Mouse (Mus musculus): ENCODE measurements around the gene Tnfaip8l3.
"Not testable (repeated sequence)": the region's sequence is repeated elsewhere in the genome, so short reads cannot be mapped to it uniquely, and the experiment has no call there.

Tnfaip8l3 gene

GRCm38 (mm10) chr9:54068032-54068649, at the start of gene Tnfaip8l3:
Gene Tnfaip8l3 (minus strand): TSS chr9:54068388.
- DNase-seq (ENCODE audit: low read depth): no peak

- DNase-seq (ENCODE audit: low read depth): peak; percentile 12
Measured at GRCm38 (mm10) chr9:54112726-54113125, 44.5 kb upstream of the Tnfaip8l3 start.

- DNase-seq (ENCODE audit: low read depth): no peak
Measured at GRCm38 (mm10) chr9:54098636-54099035, 30.4 kb upstream of the Tnfaip8l3 start.

- DNase-seq (ENCODE audit: low read depth): no peak
Measured at GRCm38 (mm10) chr9:54097091-54097490, 28.9 kb upstream of the Tnfaip8l3 start.

GRCm38 (mm10) chr9:54084245-54084644, 16.1 kb upstream of the Tnfaip8l3 start:
- no peak for DNase-seq (ENCODE audit: low read depth)

GRCm38 (mm10) chr9:54077740-54078139, 9.6 kb upstream of the Tnfaip8l3 start:
- DNase-seq (ENCODE audit: low read depth): no peak

- no peak for DNase-seq (ENCODE audit: low read depth)
Measured at GRCm38 (mm10) chr9:54074901-54075300, 6.7 kb upstream of the Tnfaip8l3 start.

GRCm38 (mm10) chr9:54073688-54074087, 5.5 kb upstream of the Tnfaip8l3 start:
- no peak for DNase-seq (ENCODE audit: low read depth)

- no peak for DNase-seq (ENCODE audit: low read depth)
Measured at GRCm38 (mm10) chr9:54071474-54072095, 3.4 kb upstream of the Tnfaip8l3 start.

- DNase-seq (ENCODE audit: low read depth): peak; percentile 1
Measured at GRCm38 (mm10) chr9:54069204-54069603, 1.0 kb upstream of the Tnfaip8l3 start.

GRCm38 (mm10) chr9:54068777-54069176, 589 bp upstream of the Tnfaip8l3 start:
- DNase-seq (ENCODE audit: low read depth): peak; percentile 26

- DNase-seq (ENCODE audit: low read depth): no peak
Measured at GRCm38 (mm10) chr9:54067642-54068031, 551 bp downstream of the Tnfaip8l3 start.

- DNase-seq (ENCODE audit: low read depth): no peak
Measured at GRCm38 (mm10) chr9:54064836-54065235, 3.4 kb downstream of the Tnfaip8l3 start.

- no peak for DNase-seq (ENCODE audit: low read depth)
Measured at GRCm38 (mm10) chr9:54063655-54064054, 4.5 kb downstream of the Tnfaip8l3 start.

- DNase-seq (ENCODE audit: low read depth): no peak
Measured at GRCm38 (mm10) chr9:54061666-54062065, 6.5 kb downstream of the Tnfaip8l3 start.

- DNase-seq (ENCODE audit: low read depth): no peak
Measured at GRCm38 (mm10) chr9:54051298-54052068, 16.7 kb downstream of the Tnfaip8l3 start.

- no peak for DNase-seq (ENCODE audit: low read depth)
Measured at GRCm38 (mm10) chr9:54048978-54049377, 19.2 kb downstream of the Tnfaip8l3 start.

GRCm38 (mm10) chr9:54043067-54043466, 25.1 kb downstream of the Tnfaip8l3 start:
- no peak for DNase-seq (ENCODE audit: low read depth)

- no peak for DNase-seq (ENCODE audit: low read depth)
Measured at GRCm38 (mm10) chr9:54037717-54038116, 30.5 kb downstream of the Tnfaip8l3 start.

- no peak for DNase-seq (ENCODE audit: low read depth)
Measured at GRCm38 (mm10) chr9:54034691-54035090, 33.5 kb downstream of the Tnfaip8l3 start.

- no peak for DNase-seq (ENCODE audit: low read depth)
Measured at GRCm38 (mm10) chr9:54022795-54023194, 45.4 kb downstream of the Tnfaip8l3 start.

GRCm38 (mm10) chr9:53994528-53994927, 73.7 kb downstream of the Tnfaip8l3 start:
- DNase-seq (ENCODE audit: low read depth): no peak

- not testable (repeated sequence) for DNase-seq (ENCODE audit: low read depth)
Measured at GRCm38 (mm10) chr9:53992567-53992966, 75.6 kb downstream of the Tnfaip8l3 start.
